Mouse (Mus musculus) hindlimb bud, embryonic 11.5 days (tissue): ENCODE results near the gene Cds2.
"Not testable (repeated sequence)": the region's sequence is repeated elsewhere in the genome, so short reads cannot be mapped to it uniquely, and the experiment has no call there.

Experiments
- DNase-seq: peaks from one replicate; pipeline ENCODE4 v3.0.0-alpha.2; 2012; ENCODE audit warnings: low read depth, low spot score; ENCODE audit errors: extremely low spot score

Gene Cds2

DNA sequence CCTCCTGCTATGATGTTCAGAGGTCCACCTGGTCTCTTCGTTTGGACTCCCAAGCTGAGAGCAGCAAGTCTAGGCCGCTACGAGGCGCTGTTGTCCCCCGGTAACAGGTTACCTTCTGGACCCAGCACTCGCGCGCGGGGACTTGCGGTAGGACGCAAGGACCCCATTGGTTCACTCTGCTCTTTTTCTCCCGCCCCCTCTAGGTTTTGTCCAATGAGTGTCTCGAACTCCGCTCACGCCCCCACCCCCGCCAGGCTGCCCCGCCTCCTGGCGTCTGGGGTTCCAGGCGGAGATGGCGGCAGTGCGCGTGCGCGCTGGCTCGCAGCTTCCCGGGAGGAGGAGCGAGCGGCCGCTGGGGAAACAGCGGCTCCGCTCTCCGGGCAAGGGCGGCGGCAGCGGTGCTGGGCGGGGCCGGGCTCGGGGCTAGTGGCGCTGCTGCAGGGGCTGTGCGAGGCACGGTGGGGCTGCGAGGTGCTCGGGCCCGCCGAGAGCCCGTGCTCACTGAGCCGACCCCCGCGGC, at the start of gene Cds2:
TSS of gene Cds2 (plus strand) at position 270 of the 520 bp plus-strand sequence.
- peak; percentile 95 for DNase-seq

- no peak for DNase-seq
Measured at GRCm38 (mm10) chr2:132221611-132222073, 41.3 kb upstream of the Cds2 start.

GRCm38 (mm10) chr2:132224359-132224758, 38.6 kb upstream of the Cds2 start:
- DNase-seq: no peak

- DNase-seq: no peak
Measured at GRCm38 (mm10) chr2:132232413-132232945, 30.5 kb upstream of the Cds2 start.

- no peak for DNase-seq
Measured at GRCm38 (mm10) chr2:132233985-132234765, 28.8 kb upstream of the Cds2 start.

DNA sequence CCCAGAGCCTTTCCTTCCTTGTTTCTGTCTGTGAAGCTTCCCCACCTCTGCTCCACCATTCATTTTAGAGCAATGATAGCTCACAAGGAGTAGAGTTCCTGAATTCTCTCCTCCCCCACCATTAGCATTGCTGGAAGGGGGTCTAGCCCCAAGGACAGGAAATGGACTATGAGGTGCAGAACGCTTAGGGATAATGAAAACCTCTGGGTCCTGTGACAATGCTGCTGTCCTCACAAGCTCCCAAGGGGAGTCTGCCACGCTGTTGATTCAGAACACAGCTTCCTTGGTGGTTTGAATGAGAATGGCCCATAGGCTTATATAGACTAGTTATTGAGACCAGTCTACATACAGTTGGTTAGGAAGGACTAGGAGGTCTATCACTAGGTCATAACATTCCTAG, 27.7 kb upstream of the Cds2 start:
- no peak for DNase-seq

DNA sequence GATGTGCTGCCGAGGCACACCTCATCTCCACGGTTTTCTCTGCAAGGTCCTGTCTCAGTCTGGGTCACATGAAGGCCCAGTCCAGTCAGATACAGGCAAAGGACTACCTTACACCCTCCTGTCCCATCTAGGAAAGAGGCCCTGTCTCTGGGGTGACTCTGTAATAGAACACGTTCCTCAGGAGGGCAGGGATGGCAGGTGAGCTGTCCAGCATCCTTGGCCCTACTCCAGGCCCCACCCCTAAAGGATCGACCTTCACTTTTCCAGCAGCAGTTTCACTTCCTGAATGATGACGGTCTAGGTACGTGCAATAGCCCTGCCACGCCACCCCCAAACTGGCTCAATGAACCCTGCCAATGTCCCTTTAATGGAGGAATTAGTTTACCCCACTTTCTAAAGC, 27.0 kb upstream of the Cds2 start:
- DNase-seq: no peak

DNA sequence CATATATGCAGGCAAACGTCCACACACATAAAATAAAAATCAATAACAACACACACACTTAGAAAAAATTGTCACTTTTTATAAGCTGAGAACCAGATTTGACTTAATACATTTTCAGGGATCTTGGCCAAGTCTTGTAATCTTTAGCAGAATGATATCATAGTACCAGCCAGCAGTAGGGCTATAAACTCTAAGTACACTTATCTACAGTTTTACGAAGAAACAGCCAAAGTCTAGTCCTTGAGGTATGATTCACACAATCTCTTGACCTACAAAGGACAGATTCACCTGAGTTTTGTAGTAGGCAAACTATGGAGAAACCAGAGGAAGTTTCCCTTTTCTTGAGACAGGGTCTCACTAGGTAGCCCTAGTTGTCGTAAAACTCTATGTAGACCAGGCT, 23.5 kb upstream of the Cds2 start:
- DNase-seq: not testable (repeated sequence)

DNA sequence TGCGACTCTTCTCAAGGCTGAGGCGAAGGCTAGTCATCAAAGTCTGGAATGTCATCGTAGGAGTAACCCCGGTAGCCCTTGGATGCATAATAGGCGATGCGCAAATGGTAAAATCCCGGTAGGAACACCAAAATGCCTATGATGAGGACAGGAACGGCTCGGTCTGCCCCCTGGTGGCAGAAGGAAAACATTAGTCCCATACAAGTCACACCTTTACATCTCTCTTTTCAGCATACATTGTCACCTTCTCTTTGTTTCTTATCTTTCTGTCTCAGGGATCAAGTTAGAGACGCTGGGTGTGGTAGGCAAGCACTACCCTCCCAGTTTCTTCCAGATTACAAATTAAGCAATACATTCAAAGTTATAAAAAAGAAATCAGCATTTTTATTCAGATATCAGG, 22.5 kb upstream of the Cds2 start:
- DNase-seq: not testable (repeated sequence)

- no peak for DNase-seq
Measured at GRCm38 (mm10) chr2:132243370-132243769, 19.6 kb upstream of the Cds2 start.

- DNase-seq: peak; percentile 83
Measured at GRCm38 (mm10) chr2:132247539-132248313, 15.2 kb upstream of the Cds2 start, which contains the start of gene Tmem230. Tmem230 (minus strand) TSS chr2:132247807.

DNA sequence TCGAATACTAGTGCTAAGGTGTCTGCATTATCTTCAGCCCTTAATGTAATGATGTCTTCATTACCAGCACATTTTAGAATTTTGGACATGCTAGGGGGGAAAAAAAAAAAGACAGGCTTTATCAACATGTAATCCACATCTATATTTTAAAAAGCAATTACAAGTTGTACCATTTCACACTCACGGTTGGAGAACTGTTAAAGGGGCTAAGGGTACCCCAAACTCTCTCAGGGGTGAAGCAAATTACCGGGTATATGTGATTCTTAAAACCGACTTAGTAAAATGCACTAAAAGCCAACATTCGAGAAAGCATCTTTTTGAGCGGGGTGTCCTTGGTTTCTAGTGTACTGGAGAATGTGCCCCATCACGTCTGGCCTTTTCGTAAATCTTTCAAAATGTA, 11.0 kb upstream of the Cds2 start:
- no peak for DNase-seq

DNA sequence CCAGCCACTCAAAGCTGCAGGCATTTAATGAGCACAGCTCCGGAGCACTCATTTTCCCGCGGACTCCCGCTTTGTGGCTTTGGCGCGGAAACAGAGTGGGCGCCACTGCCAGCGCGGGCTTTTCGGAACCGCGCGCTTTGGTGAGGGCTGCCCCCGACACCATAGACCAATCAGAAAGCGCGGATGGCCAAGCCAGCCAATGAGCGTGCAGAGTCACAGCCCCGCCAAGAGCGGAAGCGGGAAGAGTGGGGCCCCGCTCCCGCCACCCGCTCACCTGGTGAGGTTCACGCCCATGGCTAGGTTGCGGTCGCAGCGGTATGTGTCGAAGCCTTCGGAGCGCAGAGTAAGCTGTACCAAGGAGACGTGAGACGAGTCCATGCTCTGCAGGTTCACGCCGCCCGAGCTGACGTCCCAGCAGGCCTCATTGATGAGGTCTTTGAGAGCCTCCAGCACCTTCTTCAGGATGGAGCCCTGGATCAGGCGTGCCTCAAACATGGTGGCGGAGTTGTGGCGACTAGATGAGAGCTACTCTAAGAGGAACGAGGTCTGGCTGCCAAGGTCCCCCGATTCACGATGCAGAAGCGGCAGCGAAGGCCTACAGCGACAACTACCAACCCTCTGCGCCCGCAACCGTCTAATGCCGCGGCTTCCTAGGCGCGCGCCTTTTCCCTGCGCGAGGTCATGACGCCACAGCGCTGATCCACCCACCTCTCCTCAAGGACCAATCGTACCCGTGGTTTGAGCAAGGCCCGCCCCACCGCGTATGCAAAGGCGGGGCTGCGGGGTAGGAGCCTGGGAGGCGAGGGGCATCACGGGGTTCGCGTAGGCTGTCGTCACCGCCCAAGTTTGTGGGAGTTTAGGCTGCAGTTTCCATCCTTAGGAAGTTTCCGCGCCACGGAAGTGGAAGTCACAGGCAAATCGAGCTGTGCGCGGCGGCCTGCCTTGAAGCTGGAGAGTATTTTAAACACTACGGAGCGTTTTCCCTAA, 10.1 kb upstream of the Cds2 start, which contains the start of gene Pcna:
TSS of gene Pcna (minus strand) at position 773 of the 987 bp plus-strand sequence.
- DNase-seq: peak; percentile 79

DNA sequence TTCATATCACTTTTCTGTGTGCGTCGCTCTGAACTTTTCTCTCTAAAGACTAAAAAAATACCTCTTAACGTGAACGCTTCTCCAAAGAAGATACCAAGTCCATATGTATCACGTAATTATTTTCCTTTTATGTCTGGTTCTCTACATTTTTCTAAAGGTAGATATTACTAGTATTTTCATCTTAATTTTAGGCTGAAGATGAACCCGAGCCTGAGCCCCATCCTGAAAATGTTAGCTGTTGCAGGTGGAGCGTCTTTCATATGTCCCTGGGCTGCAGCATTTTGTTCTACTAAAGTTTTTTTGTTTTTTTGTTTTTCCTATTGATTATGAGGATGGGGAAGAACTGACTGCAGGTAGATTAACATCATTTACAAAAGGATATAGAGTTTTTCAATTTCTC, 9.3 kb upstream of the Cds2 start:
- DNase-seq: no peak

DNA sequence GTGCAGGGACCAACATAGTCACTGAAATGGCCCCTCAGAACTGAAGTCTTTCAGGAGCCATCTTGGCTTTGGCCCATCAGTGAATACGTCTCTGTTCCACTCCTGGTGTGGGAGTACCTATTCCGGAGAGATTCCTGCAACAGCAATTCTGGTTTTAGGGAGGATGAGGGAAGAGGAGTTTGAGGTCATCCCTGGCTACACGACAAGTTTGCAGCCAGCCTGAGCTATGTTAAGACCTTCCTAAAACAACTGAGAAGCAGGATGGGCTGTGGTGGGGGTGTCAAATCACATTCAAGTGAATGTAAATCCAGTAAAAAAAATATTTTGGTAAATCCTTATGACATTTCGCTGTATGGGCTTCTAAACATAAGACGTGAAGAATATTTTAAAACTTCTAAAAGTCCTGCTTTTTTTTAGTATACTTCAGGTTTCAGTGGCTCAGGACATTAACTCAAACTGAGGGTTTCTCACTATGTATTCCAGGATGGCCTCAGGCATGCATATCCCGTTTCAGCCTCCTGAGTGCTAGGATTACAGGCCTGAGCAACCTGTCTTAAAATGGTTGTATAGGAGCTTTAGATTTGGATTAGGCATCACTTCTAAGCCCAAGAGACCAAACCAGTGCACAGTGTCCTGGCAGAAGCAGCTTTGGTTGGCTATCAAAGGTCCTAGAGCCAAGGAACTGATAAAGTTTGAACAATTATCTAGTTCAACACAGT, 5.4 kb upstream of the Cds2 start:
- no peak for DNase-seq

DNA sequence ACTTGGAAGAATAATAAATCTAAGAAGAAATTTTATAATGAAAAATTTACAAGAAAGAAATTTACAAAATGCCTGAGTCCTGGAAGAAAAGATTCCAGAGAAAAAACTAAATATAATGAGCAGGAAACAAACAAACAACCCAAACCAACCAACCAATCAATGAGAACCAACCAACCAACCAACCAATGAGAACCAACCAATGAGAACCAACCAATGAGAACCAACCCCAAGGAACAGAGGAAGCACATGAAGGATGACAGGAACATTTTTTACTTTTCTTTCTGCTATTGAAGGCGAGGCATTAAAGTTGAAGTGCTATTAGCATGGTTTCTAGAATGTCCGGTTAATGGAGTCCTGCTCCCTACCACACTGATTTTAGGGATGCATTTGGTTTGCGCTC, 2.3 kb upstream of the Cds2 start:
- DNase-seq: no peak

DNA sequence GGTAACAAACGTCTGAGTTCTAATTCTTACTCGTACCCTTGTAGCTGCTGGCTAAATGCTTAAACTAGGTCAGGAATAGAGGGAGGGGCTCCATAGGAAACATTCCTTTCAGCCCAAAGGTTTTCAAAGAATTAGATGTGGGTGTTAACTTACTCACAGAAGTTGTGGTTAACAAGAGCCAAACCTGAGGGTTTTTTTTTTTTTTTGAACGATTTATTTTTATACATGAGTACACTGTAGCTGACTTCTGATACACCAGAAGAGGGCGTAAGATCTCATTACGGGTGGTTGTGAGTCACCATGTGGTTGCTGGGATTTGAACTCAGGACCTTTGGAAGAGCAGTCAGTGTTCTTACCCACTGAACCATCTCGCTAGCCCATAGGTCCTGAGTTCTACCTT, 773 bp upstream of the Cds2 start:
- DNase-seq: no peak

GRCm38 (mm10) chr2:132263421-132264265, 695 bp downstream of the Cds2 start:
- no peak for DNase-seq

- DNase-seq: no peak
Measured at GRCm38 (mm10) chr2:132264266-132264710, 1.3 kb downstream of the Cds2 start.
